Mouse (Mus musculus) MEL (cell line): ENCODE measurements around the gene Ncam1.

Source experiments
- CHD2 ChIP-seq: IDR thresholded peaks from 2 replicates; pipeline ENCODE4 v1.6.1; 2011; ENCODE audit warnings: low read length, improper control_type of control experiment
- CTCF ChIP-seq, 3 experiments: IDR thresholded peaks in 2 of 3; conservative IDR thresholded peaks in 1 of 3; 2 replicates each; pipeline ENCODE4 v1.5.1; 2011 to 2012; ENCODE audit warnings: low read length in 3 of 3, low read depth in 2 of 3, mild to moderate bottlenecking in 2 of 3, improper control_type of control experiment in 1 of 3, inconsistent platforms in 1 of 3, mixed read lengths in 1 of 3, moderate library complexity in 1 of 3; ENCODE audit not compliant: control insufficient read depth in 1 of 3, insufficient read depth in 1 of 3, poor library complexity in 1 of 3, severe bottlenecking in 1 of 3
- E2F4 ChIP-seq: IDR thresholded peaks from 2 replicates; pipeline ENCODE4 v1.6.1; 2011; ENCODE audit warnings: low read depth, low read length, improper control_type of control experiment, borderline replicate concordance
- EP300 ChIP-seq, 2 experiments: IDR thresholded peaks; 2 replicates each; pipeline ENCODE4 v1.6.1; 2011; ENCODE audit warnings: improper control_type of control experiment in 2 of 2, low read length in 2 of 2, low read depth in 1 of 2, mild to moderate bottlenecking in 1 of 2
- GABPA ChIP-seq: IDR thresholded peaks from 2 replicates; pipeline ENCODE4 v1.6.1; 2012; ENCODE audit warnings: low read depth, mild to moderate bottlenecking, inconsistent platforms, low read length, improper control_type of control experiment, moderate library complexity
- MYB ChIP-seq: IDR thresholded peaks from 2 replicates; pipeline ENCODE4 v1.6.1; 2011; ENCODE audit warnings: mild to moderate bottlenecking, low read depth, low read length, improper control_type of control experiment
- NELFE ChIP-seq: IDR thresholded peaks from 2 replicates; pipeline ENCODE4 v1.6.1; 2011; ENCODE audit warnings: low read depth, low read length, improper control_type of control experiment
- POLR2A ChIP-seq, 2 experiments: IDR thresholded peaks; 2 replicates each; pipeline ENCODE4 v1.6.1; 2011 to 2012; ENCODE audit warnings: low read length in 2 of 2, mild to moderate bottlenecking in 2 of 2, control low read depth in 1 of 2, improper control_type of control experiment in 1 of 2, low read depth in 1 of 2, moderate library complexity in 1 of 2; ENCODE audit not compliant: control insufficient read depth in 1 of 2, insufficient read depth in 1 of 2, poor library complexity in 1 of 2
- POLR2AphosphoS5 ChIP-seq: IDR thresholded peaks from 2 replicates; pipeline ENCODE4 v1.6.1; 2012; ENCODE audit warnings: low read depth, borderline replicate concordance, mild to moderate bottlenecking, inconsistent platforms, low read length, moderate library complexity, mixed read lengths
- RAD21 ChIP-seq: IDR thresholded peaks from 2 replicates; pipeline ENCODE4 v1.6.1; 2011; ENCODE audit warnings: mild to moderate bottlenecking, low read depth, low read length, improper control_type of control experiment
- RCOR1 ChIP-seq: IDR thresholded peaks from 2 replicates; pipeline ENCODE4 v1.6.1; 2012; ENCODE audit warnings: low read depth, mild to moderate bottlenecking, inconsistent platforms, low read length, improper control_type of control experiment
- TAL1 ChIP-seq: IDR thresholded peaks from 2 replicates; pipeline ENCODE4 v1.6.1; 2012; ENCODE audit warnings: mild to moderate bottlenecking, inconsistent platforms, low read length, moderate library complexity, mixed read lengths
- USF1 ChIP-seq: IDR thresholded peaks from 2 replicates; pipeline ENCODE4 v1.6.1; 2014; ENCODE audit warnings: low read depth, mild to moderate bottlenecking, inconsistent platforms, low read length, improper control_type of control experiment, moderate library complexity

DNA sequence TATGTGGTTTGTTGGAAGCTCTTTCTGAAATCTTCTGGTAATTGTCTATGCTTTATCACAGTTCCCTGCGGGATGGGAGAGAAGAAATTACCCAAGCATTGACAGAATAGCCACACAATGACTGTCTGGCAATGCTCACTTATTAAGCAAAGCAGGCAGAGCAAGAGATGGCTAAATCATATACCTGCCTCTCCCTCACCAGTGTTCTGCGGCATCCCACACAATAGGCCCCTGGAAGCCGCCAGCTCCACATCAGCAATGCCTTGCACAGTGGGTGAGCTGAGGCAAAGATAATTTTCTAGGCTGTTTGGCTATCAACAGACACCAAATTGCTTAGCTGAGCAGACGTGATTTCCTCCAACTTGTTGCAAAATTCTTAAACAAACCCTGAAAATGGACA, 208.5 kb downstream of the Ncam1 start:
- TF ChIP-seq CTCF (IDR thresholded peaks at IDR 0.05 in 2 of 3, conservative IDR thresholded peaks at IDR 0.05 in 1 of 3; ENCODE audit: control insufficient read depth in 1 of 3, insufficient read depth in 1 of 3, low read depth in 2 of 3, low read length in 3 of 3, poor library complexity in 1 of 3, severe bottlenecking in 1 of 3): no peak
- no peak for TF ChIP-seq RAD21
- TF ChIP-seq E2F4: no peak
- no peak for TF ChIP-seq POLR2AphosphoS5
- no peak for TF ChIP-seq EP300 (IDR thresholded peaks at IDR 0.05; ENCODE audit: low read depth in 1 of 2, low read length in 2 of 2)
- TF ChIP-seq USF1: no peak
- no peak for TF ChIP-seq NELFE
- no peak for TF ChIP-seq CHD2
- TF ChIP-seq TAL1: no peak
- no peak for TF ChIP-seq POLR2A (IDR thresholded peaks at IDR 0.05; ENCODE audit: control insufficient read depth in 1 of 2, insufficient read depth in 1 of 2, low read depth in 1 of 2, low read length in 2 of 2, poor library complexity in 1 of 2)
- no peak for TF ChIP-seq MYB
- TF ChIP-seq GABPA: no peak
- no peak for TF ChIP-seq RCOR1
